Mouse (Mus musculus) bone marrow macrophage, adult 2 months (primary cell): ENCODE results near the gene Papln.

Experiments
- CTCF ChIP-seq: IDR thresholded peaks from 2 replicates; pipeline ENCODE4 v1.5.1; 2012; ENCODE audit warnings: low read depth, mild to moderate bottlenecking, low read length, moderate library complexity
- POLR2A ChIP-seq: IDR thresholded peaks from 2 replicates; pipeline ENCODE4 v1.6.1; 2012; ENCODE audit warnings: mild to moderate bottlenecking, low read depth, low read length, borderline replicate concordance

- TF ChIP-seq CTCF (no peak), POLR2A (no peak)
These were observed 4.7 kb upstream of the Papln start for GRCm38 (mm10) chr12:83758735-83759134.
